Mouse (Mus musculus) lung, postnatal 0 days (tissue): ENCODE results near the gene Erich4.

ENCODE experiments used
- CTCF ChIP-seq: IDR thresholded peaks from 2 replicates; pipeline ENCODE4 v1.5.1; 2016; ENCODE audit warnings: antibody characterized with exemption, mild to moderate bottlenecking
- EP300 ChIP-seq: IDR thresholded peaks from 2 replicates; pipeline ENCODE4 v1.6.1; 2016; ENCODE audit warnings: antibody characterized with exemption, mild to moderate bottlenecking, control low read depth

- TF ChIP-seq CTCF (no peak), EP300 (no peak)
These were observed 36.6 kb upstream of the Erich4 start for GRCm38 (mm10) chr7:25652244-25652759.
